Mouse (Mus musculus): ENCODE results near the gene Nacad.

GRCm38 (mm10) chr11:6596205-6596604 is 9.6 kb downstream of the Nacad start:
- TF ChIP-seq POLR2A (IDR thresholded peaks at IDR 0.05; ENCODE audit: low read depth, low read length) (no peak), CTCF (IDR thresholded peaks at IDR 0.05; ENCODE audit: extremely low read depth, insufficient read length, insufficient replicate concordance, low read depth, low read length) (no peak)
